Mouse (Mus musculus) liver, embryonic 14.5 days (tissue): ENCODE results near the gene Mthfsd.

Source experiments
- CTCF ChIP-seq: IDR thresholded peaks from 2 replicates; pipeline ENCODE4 v1.5.1; 2016; ENCODE audit warnings: antibody characterized with exemption, low read depth, control low read depth
- EP300 ChIP-seq: IDR thresholded peaks from 2 replicates; pipeline ENCODE4 v1.6.1; 2016; ENCODE audit warnings: antibody characterized with exemption, low read depth

GRCm38 (mm10) chr8:121081398-121081797, 26.8 kb downstream of the Mthfsd start:
- TF ChIP-seq CTCF, result no peak
- no peak for TF ChIP-seq EP300
